Mouse (Mus musculus) CD4-positive naive resting alpha-beta T cell, adult 76 days (primary cell): ENCODE measurements around the gene Klk1b1. TPM values are rescaled to one million over a fixed set of nuclear protein-coding genes. Genes with fewer than 3 reads are reported as not detected.

Source experiments
- total RNA-seq: library from RNA; stranded (reverse); gene quantifications from one replicate; pipeline ENCODE4 v1.2.4, GENCODE M21; 2023

Gene Klk1b1
- total RNA-seq = not detected

DNA sequence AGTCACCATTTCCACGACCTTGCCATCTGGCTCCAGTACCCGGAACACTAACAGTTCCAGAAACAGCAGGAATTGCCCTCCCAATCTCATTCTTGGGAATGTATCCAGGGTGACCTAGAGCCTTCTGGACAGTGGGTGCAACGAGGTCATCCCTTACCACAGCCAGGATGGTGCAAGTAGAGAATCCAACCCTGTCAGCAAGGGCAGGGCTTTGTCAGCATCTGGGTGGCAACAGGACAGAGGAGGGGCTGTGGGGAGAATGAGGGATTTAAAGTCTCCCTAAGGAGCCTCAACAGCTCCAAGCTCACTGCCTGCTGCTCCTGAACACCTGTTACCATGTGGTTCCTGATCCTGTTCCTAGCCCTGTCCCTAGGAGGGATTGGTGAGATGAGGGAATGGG lies at the start of gene Klk1b1:
TSS of gene Klk1b1 (plus strand) at position 301 of the 400 bp plus-strand sequence.

DNA sequence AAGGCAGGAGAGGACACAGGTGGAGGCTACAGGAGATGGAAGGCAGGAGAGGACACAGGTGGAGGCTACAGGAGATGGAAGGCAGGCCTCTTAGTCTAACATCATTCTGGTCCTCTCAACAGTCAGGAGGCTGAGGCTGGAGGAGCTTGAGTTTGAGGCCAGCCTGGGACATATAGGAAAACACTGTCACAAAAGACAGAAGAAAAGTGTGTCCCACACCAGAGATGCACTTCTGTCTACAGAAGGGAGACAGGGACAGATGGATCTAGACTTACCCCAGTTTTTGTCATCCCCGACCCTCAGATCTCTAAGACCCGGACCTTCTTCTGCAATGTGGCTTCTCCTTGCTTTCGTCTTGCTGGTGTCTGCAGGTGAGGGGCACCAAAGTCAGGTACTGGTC lies 33.1 kb upstream of the Klk1b1 start, which contains the start of gene Klk15:
TSS of gene Klk15 (plus strand) at position 301 of the 400 bp plus-strand sequence.

DNA sequence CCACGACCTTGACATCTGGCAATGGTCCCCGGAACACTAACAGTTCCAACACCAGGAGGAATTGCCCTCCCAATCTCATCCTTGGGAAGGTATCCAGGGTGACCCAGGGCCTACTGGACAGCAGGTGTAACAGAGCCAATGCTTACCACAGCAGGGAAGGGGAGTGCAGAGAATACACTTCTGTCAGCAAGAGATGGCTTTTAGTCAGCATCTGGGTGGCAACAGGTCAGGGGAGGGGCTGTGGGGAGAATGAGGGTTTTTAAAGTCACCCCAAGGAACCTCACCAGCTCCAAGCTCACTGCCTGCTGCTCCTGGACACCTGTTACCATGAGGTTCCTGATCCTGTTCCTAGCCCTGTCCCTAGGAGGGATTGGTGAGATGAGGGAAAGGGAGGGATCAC lies 16.2 kb upstream of the Klk1b1 start, which contains the start of gene Klk1b8:
TSS of gene Klk1b8 (plus strand) at position 301 of the 400 bp plus-strand sequence.

DNA sequence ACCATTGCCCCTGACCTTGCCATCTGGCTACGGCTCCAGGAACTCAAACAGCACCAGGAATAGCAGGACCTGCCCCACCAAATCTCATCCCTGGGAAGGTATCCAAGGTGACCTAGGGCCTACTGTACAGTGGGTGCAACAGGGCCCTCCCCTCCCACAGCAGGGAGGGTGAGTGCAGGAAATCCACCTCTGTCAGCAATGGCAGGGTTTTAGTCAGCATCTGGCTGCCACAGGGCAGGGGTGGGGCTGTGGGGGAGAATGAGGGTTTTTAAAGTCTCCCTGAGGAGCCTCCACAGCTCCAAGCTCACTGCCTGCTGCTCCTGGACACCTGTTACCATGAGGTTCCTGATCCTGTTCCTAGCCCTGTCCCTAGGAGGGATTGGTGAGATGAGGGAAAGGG lies 9.2 kb downstream of the Klk1b1 start, which contains the start of gene Klk1b9:
TSS of gene Klk1b9 (plus strand) at position 301 of the 400 bp plus-strand sequence.

DNA sequence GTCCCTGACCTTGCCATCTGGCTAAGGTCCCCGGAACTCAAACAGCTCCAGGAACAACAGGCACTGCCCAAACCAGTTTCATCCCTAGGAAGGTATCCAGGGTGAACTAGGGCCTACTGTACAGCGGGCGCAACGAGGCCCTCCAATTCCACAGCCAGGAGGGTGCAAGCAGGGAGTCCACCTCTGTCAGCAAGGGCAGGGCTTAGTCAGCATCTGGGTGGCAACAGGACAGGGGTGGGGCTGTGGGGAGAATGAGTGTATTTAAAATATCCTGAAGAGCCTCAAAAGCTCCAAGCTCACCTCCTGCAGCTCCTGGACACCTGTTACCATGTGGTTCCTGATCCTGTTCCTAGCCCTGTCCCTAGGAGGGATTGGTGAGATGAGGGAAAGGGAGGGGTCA lies 29.0 kb downstream of the Klk1b1 start, which contains the start of gene Klk1b11:
TSS of gene Klk1b11 (plus strand) at position 301 of the 400 bp plus-strand sequence.

DNA sequence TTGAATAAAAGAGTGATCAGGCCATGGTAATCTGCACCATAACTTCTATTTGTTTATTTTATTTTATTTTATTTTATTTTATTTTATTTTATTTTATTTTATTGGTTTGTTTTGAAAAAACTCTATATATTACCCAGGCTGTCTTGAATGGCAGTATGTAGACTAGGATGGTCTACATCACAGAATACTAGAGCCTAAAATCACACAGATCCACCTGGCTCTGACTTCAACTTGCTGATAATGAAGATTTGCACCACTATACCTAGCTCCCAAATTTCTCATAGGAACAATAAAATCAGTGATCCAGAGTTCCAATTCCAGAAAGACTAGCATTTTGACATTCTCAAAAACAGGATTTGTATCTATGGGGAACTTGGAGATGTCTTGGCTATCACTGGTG lies 45.3 kb downstream of the Klk1b1 start, which contains the start of gene Klk1b26:
TSS of gene Klk1b26 (plus strand) at position 301 of the 400 bp plus-strand sequence.

Other genes starting within 250 kb of the Klk1b1 start
- gene Klk12, start 197.9 kb upstream of the Klk1b1 start, total RNA-seq = not detected
- gene Klk11, start 192.1 kb upstream of the Klk1b1 start, total RNA-seq = not detected
- not detected for gene Klk10, start 185.7 kb upstream of the Klk1b1 start, total RNA-seq
- not detected for gene Klk9, start 174.9 kb upstream of the Klk1b1 start, total RNA-seq
- gene Klk8, start 169.2 kb upstream of the Klk1b1 start, total RNA-seq = 92.4 TPM
- not detected for gene Klk7, start 155.5 kb upstream of the Klk1b1 start, total RNA-seq
- gene Klk6, start 142.3 kb upstream of the Klk1b1 start, total RNA-seq = not detected
- gene Klk5, start 124.8 kb upstream of the Klk1b1 start, total RNA-seq = not detected
- gene Klk4, start 85.6 kb upstream of the Klk1b1 start, total RNA-seq = not detected
- gene Klk15, start 33.0 kb upstream of the Klk1b1 start, total RNA-seq = not detected
- gene Klk1b8, start 16.1 kb upstream of the Klk1b1 start, total RNA-seq = not detected
- not detected for gene Klk1b9, start 9.3 kb downstream of the Klk1b1 start, total RNA-seq
- gene Klk1b11, start 29.1 kb downstream of the Klk1b1 start, total RNA-seq = not detected
- not detected for gene Klk1b26, start 45.4 kb downstream of the Klk1b1 start, total RNA-seq
- gene Klk1b27, start 85.5 kb downstream of the Klk1b1 start, total RNA-seq = not detected
- not detected for gene Klk1b21, start 135.6 kb downstream of the Klk1b1 start, total RNA-seq
- gene Klk1b22, start 145.9 kb downstream of the Klk1b1 start, total RNA-seq = not detected
- gene Klk1b16, start 170.0 kb downstream of the Klk1b1 start, total RNA-seq = not detected
- not detected for gene Klk1b24, start 221.5 kb downstream of the Klk1b1 start, total RNA-seq
- not detected for gene Klk1b3, start 231.4 kb downstream of the Klk1b1 start, total RNA-seq
- gene Klk1b4, start 240.7 kb downstream of the Klk1b1 start, total RNA-seq = not detected
- not detected for gene Klk1b5, start 249.2 kb downstream of the Klk1b1 start, total RNA-seq